Mouse (Mus musculus): ENCODE results near the gene Ifnlr1. TPM values are rescaled to one million over a fixed set of nuclear protein-coding genes. Genes with fewer than 3 reads are reported as not detected.

Gene Ifnlr1
- total and polyA plus RNA-seq, 3 experiments = 0.03 TPM; not detected in 2

GRCm38 (mm10) chr4:135689797-135690196 lies 3.7 kb downstream of the Ifnlr1 start:
- no peak for DNase-seq (ENCODE audit: low read depth, low spot score)
- no peaks in the 10 kb centered on the region; a peak in 2 of 4 replicates for H3K36me3 ChIP-seq (ENCODE audit: control insufficient read depth in 1 of 2, insufficient read depth in 2 of 2, low read length in 2 of 2)
- peaks cover 0 to 6% of the 10 kb centered on the region in 2 experiments; a peak in 3 of 4 replicates for H3K27me3 ChIP-seq (ENCODE audit: control insufficient read depth in 1 of 2, insufficient read depth in 2 of 2, low read length in 2 of 2)
- no peak overlapping the region for H3K4me3 ChIP-seq (ENCODE audit: control insufficient read depth in 1 of 2, insufficient read depth in 1 of 2, low read depth in 2 of 2, low read length in 2 of 2)
- H3K27ac ChIP-seq (ENCODE audit: control insufficient read depth, low read depth, low read length) = no peak overlapping the region
- no peaks in the 10 kb centered on the region for H3K79me2 ChIP-seq (ENCODE audit: control insufficient read depth, insufficient read depth, low read length, poor library complexity)
- H3K9ac ChIP-seq (ENCODE audit: control insufficient read depth, low read depth, low read length, poor library complexity, severe bottlenecking) = no peak overlapping the region
- 0 out of 4 replicates have a peak, but pooled peaks cover 0 to 2% of the 10 kb centered on the region in 2 experiments for H3K4me1 ChIP-seq (ENCODE audit: control insufficient read depth in 1 of 2, insufficient read depth in 2 of 2, low read length in 2 of 2)
- TF ChIP-seq MYB (IDR thresholded peaks at IDR 0.05; ENCODE audit: low read depth, low read length) (no peak), MYC (IDR thresholded peaks at IDR 0.05; ENCODE audit: low read depth, low read length) (no peak), BHLHE40 (IDR thresholded peaks at IDR 0.05; ENCODE audit: borderline replicate concordance, low read depth, low read length) (no peak)
- H3K9me3 ChIP-seq (replicated peaks; ENCODE audit: insufficient read depth, low read length) = no peaks in the 10 kb centered on the region

GRCm38 (mm10) chr4:135690241-135690640 lies 4.2 kb downstream of the Ifnlr1 start:
- Histone ChIP-seq H3K4me3 (ENCODE audit: control insufficient read depth in 1 of 2, insufficient read depth in 1 of 2, low read depth in 2 of 2, low read length in 2 of 2) (no peak overlapping the region), H3K9ac (ENCODE audit: control insufficient read depth, low read depth, low read length, poor library complexity, severe bottlenecking) (no peak overlapping the region), H3K36me3 (ENCODE audit: control insufficient read depth in 1 of 2, insufficient read depth in 2 of 2, low read length in 2 of 2) (no peaks in the 10 kb centered on the region), H3K27ac (ENCODE audit: control insufficient read depth, low read depth, low read length) (no peak overlapping the region), H3K27me3 (ENCODE audit: control insufficient read depth in 1 of 2, insufficient read depth in 2 of 2, low read length in 2 of 2) (peaks cover 0 to 3% of the 10 kb centered on the region in 2 experiments; a peak in 3 of 4 replicates), H3K79me2 (ENCODE audit: control insufficient read depth, insufficient read depth, low read length, poor library complexity) (no peaks in the 10 kb centered on the region), H3K9me3 (replicated peaks; ENCODE audit: insufficient read depth, low read length) (no peaks in the 10 kb centered on the region), H3K4me1 (ENCODE audit: control insufficient read depth in 1 of 2, insufficient read depth in 2 of 2, low read length in 2 of 2) (no peaks in the 10 kb centered on the region)
- no peak for DNase-seq (ENCODE audit: low read depth, low spot score)
- TF ChIP-seq NRF1 (IDR thresholded peaks at IDR 0.05; ENCODE audit: insufficient read depth, low read depth, low read length, poor library complexity, severe bottlenecking) (no peak), TAL1 (IDR thresholded peaks at IDR 0.05; ENCODE audit: low read length) (no peak), CHD2 (IDR thresholded peaks at IDR 0.05; ENCODE audit: low read length) (no peak), UBTF (IDR thresholded peaks at IDR 0.05; ENCODE audit: borderline replicate concordance, insufficient read depth, low read depth, low read length) (no peak), MYB (IDR thresholded peaks at IDR 0.05; ENCODE audit: low read depth, low read length) (no peak), ZMIZ1 (IDR thresholded peaks at IDR 0.05; ENCODE audit: low read depth, low read length) (no peak), MAFK (IDR thresholded peaks at IDR 0.05; ENCODE audit: borderline replicate concordance, low read depth, low read length) (no peak), JUND (IDR thresholded peaks at IDR 0.05; ENCODE audit: low read depth, low read length) (no peak), E2F4 (IDR thresholded peaks at IDR 0.05; ENCODE audit: borderline replicate concordance, low read depth, low read length) (no peak), CHD1 (IDR thresholded peaks at IDR 0.05; ENCODE audit: low read depth, low read length) (no peak), SIN3A (IDR thresholded peaks at IDR 0.05; ENCODE audit: low read length) (no peak), POLR2AphosphoS5 (IDR thresholded peaks at IDR 0.05; ENCODE audit: borderline replicate concordance, low read depth, low read length) (no peak), ZNF384 (IDR thresholded peaks at IDR 0.05; ENCODE audit: low read depth, low read length) (no peak)
